Mouse (Mus musculus) neural tube, embryonic 10.5 days (tissue): ENCODE measurements around the gene Parp9.
"Not testable (repeated sequence)": the region's sequence is repeated elsewhere in the genome, so short reads cannot be mapped to it uniquely, and the experiment has no call there.

Source experiments
- DNase-seq: peaks from one replicate; pipeline ENCODE4 v3.0.0-alpha.2; 2017; ENCODE audit warnings: low spot score; ENCODE audit errors: extremely low spot score

Parp9 gene

DNA sequence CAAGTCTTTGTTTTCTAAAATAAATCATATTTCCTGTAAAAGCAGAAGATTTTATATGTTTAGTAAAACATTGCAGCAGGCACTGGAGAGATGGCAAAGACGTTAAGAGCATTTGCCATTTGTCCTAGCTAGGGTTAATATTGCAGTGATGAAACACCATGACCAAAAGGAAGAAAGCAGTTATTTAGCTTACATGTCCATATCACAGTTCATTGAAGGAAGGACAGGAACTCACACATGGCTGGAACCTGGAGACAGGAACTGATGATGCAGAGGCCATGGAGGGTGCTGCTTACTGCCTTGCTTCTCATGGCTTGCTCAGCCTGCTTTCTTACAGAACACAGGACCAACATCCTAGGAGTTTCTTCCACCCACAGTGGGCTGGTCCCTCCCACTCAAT, 54.1 kb downstream of the Parp9 start:
- no peak for DNase-seq

- DNase-seq = no peak
Observed at GRCm38 (mm10) chr16:35993316-35993715, 55.0 kb downstream of the Parp9 start.

- DNase-seq = not testable (repeated sequence)
Observed at GRCm38 (mm10) chr16:35998852-35999251, 60.6 kb downstream of the Parp9 start.

GRCm38 (mm10) chr16:36008396-36008795, 70.1 kb downstream of the Parp9 start:
- DNase-seq = no peak

DNA sequence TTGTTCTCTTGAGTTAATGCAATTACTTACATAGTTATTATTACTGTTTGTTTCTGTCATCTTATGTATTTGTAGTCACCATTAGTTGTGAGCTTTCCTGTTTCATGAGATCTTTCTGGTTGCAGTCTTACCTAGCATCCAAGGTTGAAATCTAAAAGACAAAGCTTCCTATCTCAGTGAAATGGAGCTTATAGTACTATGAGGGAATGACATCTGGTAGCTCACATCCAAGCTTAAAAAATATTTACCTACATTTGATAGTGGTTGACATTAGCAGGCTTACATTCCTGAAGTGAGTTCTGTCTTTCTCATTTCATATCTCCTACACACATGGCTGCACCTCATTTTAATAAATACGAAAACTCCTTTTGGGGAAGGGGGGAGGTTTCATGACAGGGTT, 78.1 kb downstream of the Parp9 start:
- DNase-seq = no peak
